Mouse (Mus musculus) adrenal gland, adult 18-20 months (tissue): Measurements from ENCODE around the gene Gm21860. TPM values are rescaled to one million over a fixed set of nuclear protein-coding genes. Genes with fewer than 3 reads are reported as not detected.
"Not testable (repeated sequence)": the region's sequence is repeated elsewhere in the genome, so short reads cannot be mapped to it uniquely, and the experiment has no call there.

Source experiments
- DNase-seq, 2 experiments: peaks; one replicate each; pipeline ENCODE4 v3.0.0; 2021 to 2022; ENCODE audit warnings: low spot score in 2 of 2
- total RNA-seq, 2 experiments: library from RNA; stranded (reverse); gene quantifications; 1 replicate in 1 of 2; 2 replicates in 1 of 2; pipeline ENCODE4 v1.2.3; 2021

The Gm21860 gene
- total RNA-seq, 2 experiments from 2014 or later, result not detected

GRCm38 (mm10) chrY:90733656-90734333, 20.8 kb downstream of the Gm21860 start:
- peak in 1 of 2 experiments; percentile 51 for DNase-seq

GRCm38 (mm10) chrY:90732101-90732542, 22.5 kb downstream of the Gm21860 start:
- DNase-seq, result not testable (repeated sequence)

- DNase-seq, result not testable (repeated sequence)
These were observed 23.0 kb downstream of the Gm21860 start for GRCm38 (mm10) chrY:90731593-90731955.

- DNase-seq, result peak in 1 of 2 experiments; percentile 61
These were observed 23.6 kb downstream of the Gm21860 start for GRCm38 (mm10) chrY:90730908-90731592.

GRCm38 (mm10) chrY:90729816-90730303, 24.8 kb downstream of the Gm21860 start:
- DNase-seq, result not testable (repeated sequence)

- DNase-seq, result not testable (repeated sequence)
These were observed 25.7 kb downstream of the Gm21860 start for GRCm38 (mm10) chrY:90728905-90729256.

GRCm38 (mm10) chrY:90728251-90728904, 26.2 kb downstream of the Gm21860 start:
- not testable (repeated sequence) for DNase-seq

- DNase-seq, result not testable (repeated sequence)
These were observed 27.3 kb downstream of the Gm21860 start for GRCm38 (mm10) chrY:90727121-90727908.

- DNase-seq, result not testable (repeated sequence)
These were observed 28.7 kb downstream of the Gm21860 start for GRCm38 (mm10) chrY:90725701-90726451.

GRCm38 (mm10) chrY:90725166-90725565, 29.5 kb downstream of the Gm21860 start:
- DNase-seq, result not testable (repeated sequence)

GRCm38 (mm10) chrY:90724014-90724709, 30.5 kb downstream of the Gm21860 start:
- not testable (repeated sequence) for DNase-seq

GRCm38 (mm10) chrY:90723336-90723987, 31.2 kb downstream of the Gm21860 start:
- DNase-seq, result peak; percentile 38 to 68

GRCm38 (mm10) chrY:90720505-90720904, 34.1 kb downstream of the Gm21860 start:
- DNase-seq, result not testable (repeated sequence)

- DNase-seq, result not testable (repeated sequence)
These were observed 35.0 kb downstream of the Gm21860 start for GRCm38 (mm10) chrY:90719403-90720232.

GRCm38 (mm10) chrY:90718583-90719402, 35.8 kb downstream of the Gm21860 start:
- DNase-seq, result peak; percentile 44 to 81

- not testable (repeated sequence) for DNase-seq
These were observed 36.6 kb downstream of the Gm21860 start for GRCm38 (mm10) chrY:90718021-90718420.

GRCm38 (mm10) chrY:90717496-90717895, 37.1 kb downstream of the Gm21860 start:
- DNase-seq, result not testable (repeated sequence)
